Mouse (Mus musculus) adrenal gland, postnatal 10 days (tissue): ENCODE data around the gene Cgn. TPM values are rescaled to one million over a fixed set of nuclear protein-coding genes. Genes with fewer than 3 reads are reported as not detected.
"Not testable (repeated sequence)": the region's sequence is repeated elsewhere in the genome, so short reads cannot be mapped to it uniquely, and the experiment has no call there.

ENCODE experiments used
- DNase-seq: peaks from one replicate; pipeline ENCODE4 v3.0.0; 2021; ENCODE audit warnings: mixed read lengths
- total RNA-seq, 2 experiments: library from RNA; stranded (reverse); gene quantifications; 2 replicates each; pipeline ENCODE4 v1.2.3; 2021

Cgn gene
- total RNA-seq, 2 experiments from 2014 or later: 3.1 to 4.6 TPM

DNA sequence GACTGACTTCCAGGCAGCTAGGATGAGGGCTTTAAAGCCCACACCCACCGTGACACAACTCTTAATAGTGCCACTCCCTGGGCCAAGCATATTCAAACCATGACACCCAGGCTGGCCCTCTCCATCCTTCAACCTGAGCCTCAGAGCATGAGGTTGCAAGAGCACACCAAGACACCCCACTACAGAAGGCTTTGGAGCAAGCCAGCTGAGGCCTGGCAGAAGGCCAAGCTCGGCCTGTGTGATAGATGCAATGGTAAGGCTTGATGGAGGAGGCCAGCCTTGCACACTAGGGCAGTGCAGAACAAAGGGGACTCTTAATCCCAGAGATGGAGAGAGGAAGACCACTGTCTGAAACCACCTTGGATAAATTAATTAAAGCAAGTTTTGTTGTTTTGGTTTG is 3.2 kb upstream of the Cgn start:
- peak; percentile 51 for DNase-seq

- DNase-seq: no peak
These were observed 2.8 kb upstream of the Cgn start for GRCm38 (mm10) chr3:94789071-94789470.

DNA sequence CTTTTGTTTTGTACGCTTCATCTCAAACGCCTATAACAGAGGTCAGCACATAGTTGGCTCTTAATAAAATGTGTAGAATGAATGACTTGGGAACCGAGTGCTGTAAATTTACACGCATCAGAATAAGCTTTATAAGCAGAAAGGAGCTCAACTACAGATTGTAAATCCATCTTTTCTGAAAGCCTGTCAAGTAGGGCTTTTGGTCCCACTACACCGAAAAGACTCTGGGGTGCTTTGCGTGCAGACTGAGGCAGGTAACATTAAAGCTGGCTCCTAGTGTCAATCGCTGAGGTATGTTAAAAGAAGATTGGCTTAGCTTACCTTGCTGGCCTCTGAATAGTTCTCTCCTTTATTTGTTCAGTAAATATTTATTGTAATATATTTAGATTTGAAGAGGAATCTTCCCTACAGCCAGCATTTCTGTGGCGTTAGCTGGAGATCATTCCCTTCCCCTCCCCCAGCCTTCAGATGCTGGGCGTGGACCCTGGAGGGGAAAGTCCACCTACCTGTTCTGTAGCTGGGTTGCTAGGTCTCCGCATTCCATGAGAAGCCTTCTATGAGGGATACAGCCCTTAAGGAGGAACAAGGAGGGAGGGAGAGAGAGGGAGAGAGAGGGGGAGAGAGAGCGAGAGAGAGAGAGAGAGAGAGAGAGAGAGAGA is 959 bp upstream of the Cgn start:
- DNase-seq: no peak

- no peak for DNase-seq
These were observed 334 bp downstream of the Cgn start for GRCm38 (mm10) chr3:94785958-94786357.

DNA sequence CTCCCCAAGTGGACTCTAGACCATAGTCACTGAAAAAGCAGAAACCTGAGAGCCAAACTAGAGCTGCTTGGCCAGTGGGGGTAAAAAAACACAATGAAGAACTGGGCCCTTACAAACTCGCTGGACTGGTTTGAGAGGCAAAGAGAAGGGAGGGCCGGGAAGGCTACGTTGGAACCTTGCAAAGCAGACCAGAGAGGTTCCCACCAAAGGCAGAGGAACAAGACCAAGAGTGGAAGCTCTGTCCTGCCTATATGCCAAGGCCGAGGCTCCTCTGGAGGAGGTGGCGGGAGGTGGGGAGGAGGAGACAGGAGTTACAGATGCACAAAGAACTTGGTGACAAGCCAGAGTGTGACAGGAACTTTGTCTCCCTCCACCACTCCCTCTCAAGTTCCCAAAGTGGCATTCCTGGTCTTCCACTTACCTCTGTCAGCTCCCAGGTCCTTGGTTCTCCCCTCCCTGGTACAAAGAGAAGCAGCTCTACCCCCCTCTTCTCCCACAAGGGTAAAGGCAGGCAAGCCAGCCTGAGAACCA is 2.1 kb downstream of the Cgn start:
- peak; percentile 23 for DNase-seq

GRCm38 (mm10) chr3:94783462-94783931 is 2.8 kb downstream of the Cgn start:
- peak; percentile 14 for DNase-seq

- DNase-seq: no peak
These were observed 3.4 kb downstream of the Cgn start for GRCm38 (mm10) chr3:94782936-94783335.

DNA sequence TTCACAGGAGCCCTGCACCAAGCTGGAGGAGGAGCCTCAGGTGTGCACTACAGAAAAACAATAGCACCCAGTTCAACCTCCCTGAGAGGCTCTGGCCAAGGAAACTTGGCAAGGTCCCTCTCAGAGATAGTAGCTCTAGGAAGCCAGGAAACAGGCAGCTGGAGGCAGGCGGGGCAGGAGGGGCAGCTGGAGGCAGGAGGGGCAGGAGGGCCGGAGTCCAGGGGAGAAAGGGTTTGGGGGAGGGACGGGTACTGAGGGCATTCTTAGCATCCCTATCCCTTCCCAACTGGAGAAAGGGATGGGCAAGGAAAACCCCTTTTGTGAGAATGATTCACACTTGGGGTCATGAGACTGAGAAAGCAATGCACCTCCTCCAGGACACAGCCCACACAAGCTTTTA is 4.9 kb downstream of the Cgn start:
- DNase-seq: no peak

GRCm38 (mm10) chr3:94775886-94776285 is 10.4 kb downstream of the Cgn start:
- DNase-seq: no peak

- no peak for DNase-seq
These were observed 12.3 kb downstream of the Cgn start for GRCm38 (mm10) chr3:94774039-94774438.

- not testable (repeated sequence) for DNase-seq
These were observed 20.8 kb downstream of the Cgn start for GRCm38 (mm10) chr3:94765456-94765855.

DNA sequence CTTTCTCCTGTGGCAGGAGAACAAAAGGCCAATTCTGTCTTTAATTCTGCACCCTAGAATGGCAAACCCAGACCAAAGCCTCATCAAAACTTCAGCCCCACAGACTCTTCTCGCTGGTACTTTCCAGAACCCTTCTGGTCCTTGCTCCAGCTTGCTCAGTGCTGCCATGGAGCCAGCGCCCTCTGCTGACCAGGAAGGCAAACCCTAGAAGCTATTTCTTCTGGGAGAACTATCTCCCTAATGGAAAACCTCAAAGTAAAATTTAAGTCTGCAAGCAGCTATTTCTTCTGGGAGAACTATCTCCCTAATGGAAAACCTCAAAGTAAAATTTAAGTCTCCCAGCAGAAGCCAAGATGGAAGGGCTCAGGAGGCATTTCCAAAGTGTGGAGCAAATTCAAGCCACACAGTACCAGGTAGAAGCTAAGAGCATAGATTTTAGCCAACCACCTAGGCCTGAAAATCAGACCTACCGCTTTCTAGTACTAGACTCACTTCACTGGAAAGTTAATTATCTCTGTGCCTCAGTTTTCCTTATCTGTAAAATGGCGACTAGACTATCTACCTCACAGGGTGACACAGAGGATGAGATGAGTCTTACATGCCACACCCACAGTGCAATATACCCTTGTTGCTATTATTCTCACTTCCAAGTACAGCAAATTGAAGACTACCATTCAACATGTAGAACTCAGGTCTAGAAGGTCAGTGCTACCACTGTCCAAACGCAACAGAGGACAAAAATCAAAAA is 21.6 kb downstream of the Cgn start:
- not testable (repeated sequence) for DNase-seq

DNA sequence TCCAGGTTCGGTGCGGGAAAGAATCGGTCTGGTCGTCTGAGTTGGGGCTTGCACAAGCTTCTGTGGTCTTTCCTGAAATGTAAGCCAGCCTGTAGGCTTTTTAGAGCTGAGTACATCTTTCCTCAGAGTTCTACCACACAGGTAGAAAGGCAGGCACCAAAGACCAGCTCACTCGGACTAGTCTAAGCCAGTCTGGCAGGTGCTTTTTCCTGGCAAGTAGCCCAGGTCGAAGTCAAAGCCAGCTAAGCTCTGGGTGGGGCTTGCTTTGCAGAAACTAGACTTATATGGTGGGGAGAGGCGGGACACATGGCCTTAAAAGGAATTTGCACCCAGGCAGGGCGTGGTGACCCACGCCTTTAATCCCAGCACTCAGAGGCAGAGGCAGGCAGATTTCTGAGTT is 27.9 kb downstream of the Cgn start:
- not testable (repeated sequence) for DNase-seq

DNA sequence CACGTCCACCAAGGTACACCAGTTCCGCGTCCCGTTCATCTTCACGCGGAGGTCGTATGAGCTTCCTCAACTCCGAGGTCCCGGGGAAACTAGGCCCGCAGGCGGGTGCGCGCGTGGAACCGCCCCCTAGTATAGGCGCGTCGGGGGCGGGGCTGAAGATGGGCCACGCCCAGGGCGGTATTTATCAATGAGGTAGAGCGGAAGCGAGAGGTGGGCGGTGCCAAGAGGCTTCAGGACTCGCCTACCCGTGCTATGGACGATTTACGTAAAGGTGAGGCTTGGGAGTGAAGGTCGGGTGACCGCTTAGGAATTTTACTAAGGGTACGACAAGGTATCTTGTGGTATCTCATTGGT is 28.3 kb downstream of the Cgn start:
- peak; percentile 63 for DNase-seq

GRCm38 (mm10) chr3:94757251-94758055 is 28.8 kb downstream of the Cgn start:
- DNase-seq: not testable (repeated sequence)

DNA sequence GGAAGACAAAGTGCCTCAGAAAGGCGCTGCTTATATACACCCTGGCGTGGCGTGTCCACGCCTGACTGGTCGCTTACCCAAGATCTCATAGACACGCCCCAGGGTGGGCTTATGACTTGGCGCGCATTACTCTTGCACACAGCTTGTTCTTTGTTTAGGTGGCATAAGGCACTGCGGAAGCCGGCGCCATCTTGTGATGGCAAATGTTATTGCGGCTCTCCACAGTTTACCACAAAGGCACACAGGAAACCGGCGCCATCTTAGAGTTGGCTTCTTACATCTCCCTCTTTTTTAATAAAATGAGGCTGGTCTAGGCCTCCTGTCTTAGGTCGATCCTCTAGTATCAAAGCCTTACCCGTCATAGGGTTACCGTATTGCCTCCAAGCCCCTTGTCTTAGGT is 40.6 kb downstream of the Cgn start:
- DNase-seq: no peak

GRCm38 (mm10) chr3:94723637-94724036 is 62.7 kb downstream of the Cgn start:
- DNase-seq: not testable (repeated sequence)

GRCm38 (mm10) chr3:94718253-94718652 is 68.0 kb downstream of the Cgn start:
- DNase-seq: not testable (repeated sequence)

DNA sequence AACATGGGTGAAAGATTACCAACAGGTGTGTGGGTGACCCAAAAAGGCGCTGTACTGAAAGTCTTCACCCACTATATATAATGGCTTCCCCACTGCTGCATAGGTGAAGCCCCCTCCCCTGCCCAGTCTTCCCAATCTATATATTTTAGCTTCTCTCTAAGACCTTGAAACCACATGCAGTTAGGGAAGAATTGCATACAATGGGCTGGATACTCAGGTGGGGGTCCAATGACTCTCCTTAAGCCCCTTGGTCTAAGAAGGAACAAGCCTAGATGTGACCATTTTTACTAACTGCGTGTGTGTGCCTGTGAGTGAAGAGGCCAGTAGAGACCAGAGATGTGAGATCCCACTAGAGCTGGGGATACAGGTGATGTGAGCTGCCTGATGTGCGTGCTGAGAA is 72.9 kb downstream of the Cgn start:
- not testable (repeated sequence) for DNase-seq

DNA sequence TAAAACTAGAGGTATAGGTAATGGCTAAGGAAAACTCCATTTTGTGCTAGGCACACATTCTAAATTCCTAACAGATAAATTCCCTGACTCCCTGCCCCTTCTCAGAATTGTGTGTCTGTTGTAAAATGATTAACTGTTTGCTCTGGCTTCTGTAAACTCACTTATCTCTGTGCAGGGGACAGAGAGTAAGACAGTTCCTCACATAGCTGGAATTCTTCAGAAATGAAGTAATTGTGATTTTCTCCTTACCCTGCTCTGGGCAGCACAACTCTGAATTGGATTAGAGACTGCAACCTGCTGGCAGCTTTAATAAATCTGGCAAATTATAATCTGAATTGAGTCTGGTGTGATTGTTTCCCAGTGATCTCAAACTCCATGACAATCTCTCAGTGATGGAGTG is 75.7 kb downstream of the Cgn start:
- not testable (repeated sequence) for DNase-seq
